Mouse (Mus musculus): ENCODE measurements at regions not wholly inside any gene's neighbourhood (a gene's known extent, or its start where the extent isn't known, plus 50 kb on each side); places are given as distances from the start of the nearest gene placed in this dataset.
A peak's percentile ranks its signal among the peaks of the same experiment; 100 is the strongest.

GRCm38 (mm10) chr6:17157270-17157669, 92.3 kb downstream of the Tes start:
- DNase-seq (ENCODE audit: low spot score) = no peak

- DNase-seq (ENCODE audit: low spot score) = peak; percentile 41
These were observed 105.2 kb downstream of the Tes start for GRCm38 (mm10) chr6:17169971-17170781.

- peak; percentile 71 for DNase-seq (ENCODE audit: low spot score)
These were observed 105.9 kb downstream of the Tes start for GRCm38 (mm10) chr6:17170782-17171272.

- DNase-seq (ENCODE audit: low spot score) = peak; percentile 49
These were observed 106.5 kb downstream of the Tes start for GRCm38 (mm10) chr6:17171273-17172011.

GRCm38 (mm10) chr6:17172050-17172449, 107.1 kb downstream of the Tes start:
- no peak for DNase-seq (ENCODE audit: low spot score)

- no peak for DNase-seq (ENCODE audit: low spot score)
These were observed 103.8 kb upstream of the Cav2 start for GRCm38 (mm10) chr6:17177153-17177552.

GRCm38 (mm10) chr6:17179476-17179875, 101.5 kb upstream of the Cav2 start:
- no peak for DNase-seq (ENCODE audit: low spot score)

GRCm38 (mm10) chr6:17186604-17187003, 94.4 kb upstream of the Cav2 start:
- no peak for DNase-seq (ENCODE audit: low spot score)

- DNase-seq (ENCODE audit: low spot score) = no peak
These were observed 93.9 kb upstream of the Cav2 start for GRCm38 (mm10) chr6:17187106-17187505.

GRCm38 (mm10) chr6:17195538-17195937, 85.4 kb upstream of the Cav2 start:
- DNase-seq (ENCODE audit: low spot score) = no peak

- DNase-seq (ENCODE audit: low spot score) = peak; percentile 41
These were observed 83.1 kb upstream of the Cav2 start for GRCm38 (mm10) chr6:17197728-17198397.

GRCm38 (mm10) chr6:17198876-17199275, 82.1 kb upstream of the Cav2 start:
- no peak for DNase-seq (ENCODE audit: low spot score)

GRCm38 (mm10) chr6:17201916-17202636, 78.9 kb upstream of the Cav2 start:
- no peak for DNase-seq (ENCODE audit: low spot score)

GRCm38 (mm10) chr6:17203302-17203701, 77.7 kb upstream of the Cav2 start:
- DNase-seq (ENCODE audit: low spot score) = no peak

GRCm38 (mm10) chr6:17203900-17204686, 76.9 kb upstream of the Cav2 start:
- no peak for DNase-seq (ENCODE audit: low spot score)

GRCm38 (mm10) chr6:17206932-17207331, 74.1 kb upstream of the Cav2 start:
- DNase-seq (ENCODE audit: low spot score) = no peak

GRCm38 (mm10) chr6:17209792-17210191, 71.2 kb upstream of the Cav2 start:
- DNase-seq (ENCODE audit: low spot score) = no peak

GRCm38 (mm10) chr6:17211346-17211745, 69.6 kb upstream of the Cav2 start:
- DNase-seq (ENCODE audit: low spot score) = no peak

- no peak for DNase-seq (ENCODE audit: low spot score)
These were observed 66.2 kb upstream of the Cav2 start for GRCm38 (mm10) chr6:17214774-17215173.

GRCm38 (mm10) chr6:17216442-17216841, 64.5 kb upstream of the Cav2 start:
- no peak for DNase-seq (ENCODE audit: low spot score)

GRCm38 (mm10) chr6:17223744-17224143, 57.2 kb upstream of the Cav2 start:
- no peak for DNase-seq (ENCODE audit: low spot score)
